Mouse (Mus musculus) monocyte, adult 5-6 weeks (primary cell): ENCODE measurements at regions not wholly inside any gene's neighbourhood (a gene's known extent, or its start where the extent isn't known, plus 50 kb on each side); places are given as distances from the start of the nearest gene placed in this dataset.

ENCODE experiments used
- ATAC-seq: fragments of 153-309, 156-312 bp; replicated peaks from 2 replicates; pipeline ENCODE4 v1.8.0; 2017; ENCODE audit warnings: mild to moderate bottlenecking; ENCODE audit not compliant: low TSS enrichment, insufficient number of reproducible peaks, severe bottlenecking, poor library complexity, low FRiP score

DNA sequence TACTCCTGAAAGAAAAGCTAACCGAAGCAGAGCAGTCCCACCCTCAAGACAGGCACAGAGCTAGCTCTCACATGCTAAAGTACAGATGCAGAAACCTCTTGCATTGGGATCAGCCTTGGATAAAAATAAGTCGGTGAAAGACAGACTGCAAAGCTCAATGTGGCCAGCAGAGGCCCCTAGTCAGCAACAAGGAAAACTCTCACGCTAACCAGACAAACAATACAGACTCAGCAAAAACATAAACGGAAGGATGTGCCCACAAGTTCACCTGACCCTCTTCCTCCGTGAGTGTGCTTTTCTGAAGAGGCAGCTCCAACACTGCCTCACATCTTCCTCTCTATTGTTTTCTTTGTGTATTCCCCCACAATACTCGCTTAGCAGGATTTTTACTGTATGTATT, 77.8 kb downstream of the Rpia start:
- 0 out of 2 replicates have a peak, but pooled peaks have one; percentile 44 for ATAC-seq

GRCm38 (mm10) chr6:70713665-70714064, 78.4 kb downstream of the Rpia start:
- ATAC-seq, result no peak

DNA sequence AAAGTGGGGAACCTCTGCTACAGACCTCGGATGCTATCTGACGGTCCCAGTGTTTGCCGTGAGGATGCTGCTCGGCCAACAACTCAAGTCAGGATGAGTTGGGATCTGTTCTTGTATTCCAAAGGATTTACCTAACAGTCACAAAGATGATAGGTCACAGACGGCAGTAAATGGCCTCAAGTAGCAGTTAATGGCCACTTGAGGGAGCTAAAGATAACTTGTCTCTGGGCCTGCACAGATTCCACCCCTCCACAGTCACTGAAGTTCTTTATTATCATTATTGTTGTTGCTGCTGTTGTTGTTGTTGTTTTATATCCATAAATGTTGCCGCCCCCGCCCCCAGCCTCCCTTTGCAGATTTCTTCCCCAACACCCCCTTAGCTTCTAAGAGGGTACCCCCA, 78.9 kb downstream of the Rpia start:
- ATAC-seq, result no peak

DNA sequence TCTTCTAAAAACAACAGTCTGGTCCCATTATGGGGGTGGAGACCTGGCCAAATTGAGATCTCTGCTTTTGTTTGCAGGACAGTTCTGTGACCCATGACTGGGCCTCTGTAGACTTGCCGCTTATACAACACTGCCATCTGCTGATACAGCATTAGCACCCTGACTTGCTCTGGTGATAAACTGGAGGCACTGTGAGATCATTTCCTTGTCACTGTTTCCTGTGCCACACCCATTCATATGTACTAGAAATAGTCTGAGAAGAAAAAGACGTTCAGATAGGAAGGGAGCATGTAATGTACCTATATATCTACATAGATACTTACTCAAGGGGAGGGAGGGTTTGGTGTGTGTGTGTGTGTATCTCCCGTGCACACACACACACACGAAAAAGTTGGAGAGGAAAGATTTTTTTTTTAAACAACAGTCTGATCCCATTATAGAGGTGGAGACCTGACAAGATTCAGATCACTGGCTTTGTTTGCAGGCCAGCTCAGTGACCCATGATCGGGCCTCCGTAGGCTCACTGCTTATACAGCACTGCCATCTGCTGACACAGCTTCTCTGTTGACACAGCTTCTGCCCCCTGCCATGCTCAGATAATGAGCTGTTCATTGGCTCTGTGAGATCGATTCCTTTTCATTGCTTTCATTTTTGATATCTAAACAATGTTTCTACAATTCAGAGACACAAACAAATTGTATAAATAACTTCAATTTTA, 82.5 kb downstream of the Rpia start:
- peak; percentile 59; the same call in 1 of the 2 replicates for ATAC-seq

DNA sequence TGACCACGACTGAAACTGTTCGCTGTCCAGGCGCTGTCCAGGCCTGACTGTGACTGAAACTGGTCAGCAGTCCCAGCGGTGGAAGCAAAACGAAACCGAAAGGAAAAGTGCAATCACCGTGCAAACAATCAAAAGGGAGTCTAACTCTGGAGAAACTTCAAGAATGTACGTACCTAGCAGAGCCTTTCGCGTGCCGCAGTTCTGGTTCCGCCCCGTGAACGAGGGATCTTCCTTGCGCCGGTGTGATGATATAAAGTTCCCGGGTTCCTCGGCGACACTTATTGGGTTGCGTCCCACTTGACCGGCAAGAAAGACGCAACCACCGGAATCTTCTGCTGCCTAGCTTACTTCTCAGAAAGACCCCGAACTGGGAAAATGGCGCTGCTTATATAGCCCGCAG, 96.4 kb downstream of the Rpia start:
- no peak for ATAC-seq
